Mouse (Mus musculus) lung, postnatal 4 days (tissue): ENCODE results near the gene Kctd20.
"Not testable (repeated sequence)": the region's sequence is repeated elsewhere in the genome, so short reads cannot be mapped to it uniquely, and the experiment has no call there.

Source experiments
- DNase-seq, 2 experiments: peaks; one replicate each; pipeline ENCODE4 v3.0.0; 2021

Kctd20 gene

DNA sequence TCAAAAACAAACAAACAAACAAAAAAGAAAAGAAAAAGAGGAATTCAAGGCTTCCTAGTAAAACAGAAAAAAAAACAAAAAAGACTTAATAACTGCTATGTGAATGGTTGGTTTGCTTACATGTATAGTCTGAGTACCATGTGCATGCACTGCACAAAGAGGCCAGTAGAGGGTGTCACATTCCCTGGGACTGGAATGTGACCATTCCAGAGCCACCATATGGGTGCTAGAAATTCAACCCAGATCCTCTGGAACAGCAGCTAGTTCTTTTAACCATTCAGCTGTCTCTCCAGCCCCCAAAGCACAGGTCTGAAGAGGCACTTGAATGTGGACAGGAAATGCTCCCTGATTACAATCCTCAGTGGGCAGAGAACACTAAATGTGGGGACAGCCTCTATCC is 35.1 kb downstream of the Kctd20 start:
- peak in 1 of 2 experiments; percentile 29 for DNase-seq

DNA sequence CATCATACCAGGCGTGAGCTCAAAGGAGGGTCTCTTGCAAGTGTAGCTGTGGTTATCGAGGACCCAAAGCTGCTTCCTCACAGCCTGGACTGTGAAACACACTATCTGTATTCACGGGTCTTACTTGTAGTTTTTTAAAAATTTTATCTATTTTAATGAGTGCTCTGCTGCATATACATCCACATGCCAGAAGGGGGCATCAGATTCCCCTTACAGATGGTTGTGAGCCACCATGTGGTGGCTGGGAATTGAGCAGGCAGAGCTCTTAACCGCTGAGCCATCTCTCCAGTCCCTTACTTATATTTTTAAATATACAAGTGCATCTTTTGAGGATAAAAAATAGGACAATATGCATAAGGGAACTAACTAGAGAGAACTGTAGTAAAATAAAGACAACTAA is 36.0 kb downstream of the Kctd20 start:
- peak; percentile 41 to 59 for DNase-seq

DNA sequence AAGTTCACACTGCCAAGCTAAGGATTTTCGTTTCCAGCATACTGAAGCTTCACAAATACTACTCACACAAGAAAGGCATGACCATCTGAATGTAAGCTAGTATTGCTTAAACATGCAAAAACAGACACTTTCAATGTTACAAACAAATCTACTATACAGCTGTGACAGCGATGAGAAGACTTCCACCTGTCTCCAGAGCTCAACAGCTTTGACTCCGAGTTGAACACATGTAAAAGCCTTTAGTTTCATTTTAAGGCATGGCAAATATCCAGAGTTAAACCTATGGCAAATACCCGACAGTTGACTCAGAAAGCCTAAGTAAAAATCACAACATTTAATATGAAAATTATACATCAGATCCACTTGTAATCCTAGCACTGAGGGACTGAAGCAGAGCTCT is 36.5 kb downstream of the Kctd20 start:
- no peak for DNase-seq

DNA sequence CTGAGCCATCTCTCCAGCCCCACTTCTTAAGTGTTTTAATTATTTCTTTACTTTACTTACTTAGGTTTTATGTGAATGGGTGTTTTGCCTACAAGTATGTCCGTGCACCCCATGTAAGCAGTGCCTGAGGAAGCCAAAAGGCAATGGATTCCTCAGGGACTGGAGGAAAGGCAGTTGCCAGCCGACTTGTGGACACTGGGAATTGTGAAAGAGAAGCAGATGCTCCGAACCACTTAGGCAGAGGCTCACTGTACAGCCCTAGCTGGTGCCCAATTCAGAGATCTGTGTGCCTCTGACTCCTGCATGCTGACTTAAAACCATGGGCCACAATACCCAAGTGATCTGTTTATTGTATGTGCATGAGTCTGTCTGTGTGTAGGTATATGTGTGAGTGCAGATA is 37.2 kb downstream of the Kctd20 start:
- no peak for DNase-seq

DNA sequence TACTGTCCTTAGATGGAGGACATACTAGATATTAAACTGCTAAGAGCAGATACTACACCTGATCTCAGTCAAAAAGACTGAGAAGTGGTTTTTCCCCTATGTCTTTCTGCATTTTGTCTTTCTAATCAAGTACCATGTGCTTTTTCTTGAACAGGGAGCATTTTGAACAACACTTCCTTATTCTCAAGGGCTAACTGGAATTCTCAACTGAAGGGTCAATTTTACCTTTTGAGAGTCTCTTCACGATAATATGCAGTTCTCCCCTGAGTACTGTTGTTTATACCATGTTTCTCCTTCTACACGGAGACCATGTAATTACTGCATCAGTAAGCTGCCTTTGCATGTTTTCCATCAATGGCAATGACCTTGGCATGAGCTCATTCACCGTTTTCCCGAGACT is 38.3 kb downstream of the Kctd20 start:
- no peak for DNase-seq

DNA sequence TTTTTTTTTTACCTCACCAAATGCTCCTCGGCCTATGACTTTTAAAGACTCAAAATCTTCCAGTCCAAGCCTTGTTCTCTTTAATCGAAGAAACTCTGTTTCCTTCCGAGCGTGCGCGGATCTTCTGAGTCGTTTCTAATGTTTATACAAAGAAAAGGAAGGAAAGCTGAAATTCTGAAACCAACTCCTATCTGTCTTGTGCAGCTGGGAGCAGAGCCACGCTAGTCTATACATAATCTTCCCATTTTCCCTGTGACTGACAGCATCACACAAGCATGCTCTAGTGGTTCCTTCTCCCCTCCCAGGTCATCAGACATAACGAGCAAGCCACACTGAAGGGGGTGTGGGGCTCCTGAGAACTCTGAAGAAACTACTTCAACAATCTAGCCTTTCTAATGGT is 39.5 kb downstream of the Kctd20 start:
- DNase-seq: no peak

DNA sequence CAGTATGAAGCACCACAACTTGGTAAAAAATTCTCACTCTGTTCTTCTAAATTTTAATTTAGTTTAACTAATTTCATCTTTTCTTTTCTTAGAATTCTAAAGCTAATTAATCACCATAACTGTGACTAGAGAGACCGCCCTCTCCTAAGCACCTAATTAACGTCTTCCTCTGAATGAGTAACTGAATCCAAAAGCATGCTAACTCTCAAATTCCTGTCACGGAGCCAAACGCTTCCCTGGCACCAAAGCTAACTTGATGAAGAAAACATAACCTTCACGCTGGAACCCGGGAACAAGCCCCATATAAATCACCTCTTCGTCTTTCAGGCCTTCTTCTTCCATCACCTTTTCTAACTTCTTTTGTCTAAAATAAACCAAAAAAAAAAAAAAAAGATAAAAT is 40.4 kb downstream of the Kctd20 start:
- peak; percentile 41 to 53 for DNase-seq

DNA sequence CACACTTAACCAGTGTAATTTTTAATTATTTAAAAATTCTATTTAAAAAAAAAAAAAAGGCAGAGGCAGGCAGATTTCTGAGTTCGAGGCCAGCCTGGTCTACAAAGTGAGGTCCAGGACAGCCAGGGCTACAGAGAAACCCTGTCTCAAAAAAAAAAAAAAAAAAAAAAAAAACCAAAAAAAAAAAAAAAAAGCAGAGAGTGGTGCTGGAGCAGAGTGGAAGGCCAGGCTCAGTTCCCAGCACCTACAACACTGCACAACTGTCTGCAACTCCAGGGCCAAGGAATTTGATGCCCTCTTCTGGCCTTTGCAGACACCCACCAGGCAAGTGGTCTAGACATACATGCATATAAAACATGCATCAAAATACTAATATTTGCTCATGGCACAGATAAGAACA is 41.3 kb downstream of the Kctd20 start:
- not testable (repeated sequence) for DNase-seq

DNA sequence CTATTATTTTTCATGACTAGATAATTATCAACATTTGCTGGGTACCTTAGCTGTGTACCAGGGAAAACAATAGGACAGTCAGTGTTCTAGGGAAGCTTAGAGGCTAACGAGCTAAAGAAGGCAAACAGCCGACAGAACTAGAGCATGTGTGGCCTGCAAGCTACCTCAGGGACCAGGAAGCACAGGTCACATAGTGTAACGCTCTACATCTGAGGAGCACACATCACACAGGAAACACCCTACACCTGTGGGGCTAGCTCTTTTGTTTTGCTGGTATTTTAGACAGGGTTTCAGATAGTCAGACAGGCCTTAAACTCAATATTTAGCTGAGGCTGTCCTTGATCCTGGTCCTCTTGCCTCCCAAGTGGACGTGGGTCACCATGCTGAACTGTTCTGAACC is 42.9 kb downstream of the Kctd20 start:
- DNase-seq: no peak

DNA sequence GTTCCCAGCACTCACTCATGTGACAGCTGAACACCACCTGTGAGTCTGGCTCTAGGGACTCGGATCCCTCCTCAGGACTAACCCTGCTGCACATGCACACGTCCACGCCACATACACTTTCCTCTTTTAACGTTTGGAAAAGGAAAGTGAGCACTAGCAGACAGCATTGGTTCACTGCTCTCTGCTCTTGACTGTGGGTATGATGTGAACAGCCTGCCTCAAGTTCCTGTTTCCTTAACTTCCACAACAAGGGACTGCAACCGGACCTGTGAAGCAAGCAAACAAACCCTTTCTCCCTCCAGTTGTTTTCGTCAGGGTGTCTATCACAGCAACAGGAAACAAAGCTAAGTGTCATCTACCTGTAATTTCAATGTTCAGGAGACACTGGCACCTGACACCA is 48.7 kb downstream of the Kctd20 start:
- DNase-seq: no peak

DNA sequence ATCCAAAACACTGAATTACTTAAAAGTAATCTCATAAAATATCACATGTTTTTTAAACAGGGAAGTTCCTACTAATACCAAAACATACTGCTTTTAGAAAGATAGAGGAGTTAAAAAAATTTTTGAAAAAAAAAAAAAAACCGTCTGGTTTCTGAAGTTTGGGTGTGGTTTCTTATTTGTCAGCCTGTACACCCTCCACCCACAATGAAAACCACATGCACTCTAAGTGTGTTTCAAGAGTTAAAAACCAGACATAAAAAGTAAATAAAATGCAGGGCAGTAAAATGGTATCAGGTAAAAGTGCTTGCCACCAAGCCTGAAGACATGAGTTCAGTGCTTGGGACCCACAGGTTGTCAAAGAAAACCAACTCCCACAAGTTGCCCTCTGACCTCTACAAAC is 52.0 kb downstream of the Kctd20 start:
- DNase-seq: no peak

DNA sequence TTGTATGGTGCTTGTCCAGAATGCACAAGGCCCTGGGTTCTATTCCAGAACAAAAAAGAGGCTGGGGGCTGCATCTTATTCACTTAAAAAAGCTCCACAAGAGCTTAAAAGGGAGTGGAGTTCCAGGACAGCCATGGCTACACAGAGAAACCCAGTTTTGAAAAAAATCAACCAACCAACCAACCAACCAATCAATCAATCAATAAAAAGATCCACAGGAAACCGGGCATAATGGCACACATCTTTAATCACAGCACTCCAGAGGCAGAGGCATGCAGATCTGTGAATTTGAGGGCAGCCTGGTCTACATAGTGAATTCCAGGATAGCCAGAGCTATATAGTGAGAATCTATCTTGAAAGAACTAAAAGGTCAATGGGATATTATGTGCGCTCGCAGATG is 53.3 kb downstream of the Kctd20 start:
- DNase-seq: no peak

DNA sequence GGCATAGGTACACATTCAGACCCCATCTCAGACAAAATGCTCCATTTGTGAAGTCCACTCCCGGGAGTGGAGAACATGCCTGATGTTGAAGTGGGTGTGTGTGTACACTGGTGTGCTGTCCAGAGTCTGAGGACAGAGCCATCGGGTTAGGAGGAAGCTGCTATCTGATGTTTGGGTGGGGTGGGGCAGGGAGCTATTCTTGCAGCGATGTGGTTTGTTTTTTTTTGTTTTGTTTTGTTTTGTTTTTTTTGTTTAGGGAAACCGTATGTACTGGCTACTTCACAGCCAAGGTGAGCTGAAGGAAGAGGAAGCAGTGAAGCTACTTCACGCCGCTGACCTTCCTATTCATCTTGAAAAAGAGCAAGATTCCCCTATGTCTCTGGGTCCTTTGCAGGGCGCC is 55.1 kb downstream of the Kctd20 start:
- DNase-seq: peak in 1 of 2 experiments; percentile 30

DNA sequence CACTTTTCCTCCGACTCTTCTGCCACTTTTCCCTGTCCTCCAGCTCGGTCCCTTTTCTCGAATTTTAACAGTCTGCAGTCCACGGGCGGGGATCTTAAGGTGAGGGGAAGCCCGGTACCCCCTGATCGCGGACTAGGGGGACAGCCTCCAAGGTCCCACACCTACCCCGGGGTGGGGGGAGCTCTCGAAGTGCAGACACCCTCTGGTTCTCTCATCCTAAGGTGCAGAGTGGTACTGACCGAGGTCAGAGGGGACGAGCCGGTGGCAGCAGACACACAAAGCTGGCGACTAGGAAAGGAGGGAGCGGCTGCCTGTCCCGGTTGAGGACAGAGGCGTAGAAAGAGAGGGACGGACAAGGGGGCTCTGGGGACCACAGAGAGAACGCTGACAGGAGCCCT is 55.5 kb downstream of the Kctd20 start:
- no peak for DNase-seq

DNA sequence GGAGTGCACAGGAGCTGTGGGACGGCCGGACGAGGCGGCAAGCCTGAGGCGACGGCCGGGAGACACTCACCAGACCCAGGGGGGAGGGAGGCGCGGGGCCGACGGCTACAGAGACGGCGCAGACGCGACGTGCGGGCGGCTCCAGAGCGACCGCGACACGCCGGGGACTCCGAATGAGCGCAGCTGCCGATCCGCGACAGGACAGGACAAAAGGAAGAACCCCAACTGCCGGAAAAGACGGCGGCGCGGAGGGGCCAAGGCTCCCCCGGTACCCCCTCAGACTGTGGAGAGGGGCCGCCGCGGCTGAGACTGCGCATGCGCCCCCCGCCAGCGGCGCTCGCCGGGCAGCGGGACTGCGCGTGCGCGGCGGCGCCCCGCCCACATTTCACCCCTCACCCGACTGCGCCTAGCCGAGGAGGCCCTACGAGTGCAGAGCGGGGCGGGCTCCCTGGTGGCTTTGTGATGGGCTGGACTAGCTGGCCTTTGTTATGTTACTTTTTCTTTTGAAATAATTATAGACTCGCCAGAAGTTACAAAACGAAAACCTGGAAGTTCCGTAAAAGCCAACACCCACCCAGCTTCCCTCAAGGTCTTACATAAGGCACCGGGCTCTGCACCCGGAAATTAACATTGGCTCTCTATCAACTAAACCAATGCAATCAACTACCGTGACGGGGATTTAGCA is 56.0 kb downstream of the Kctd20 start, which contains the start of gene Stk38:
Gene Stk38 (minus strand): TSS at position 355 of the 685 bp plus-strand sequence.
- peak; percentile 95 to 96 for DNase-seq

DNA sequence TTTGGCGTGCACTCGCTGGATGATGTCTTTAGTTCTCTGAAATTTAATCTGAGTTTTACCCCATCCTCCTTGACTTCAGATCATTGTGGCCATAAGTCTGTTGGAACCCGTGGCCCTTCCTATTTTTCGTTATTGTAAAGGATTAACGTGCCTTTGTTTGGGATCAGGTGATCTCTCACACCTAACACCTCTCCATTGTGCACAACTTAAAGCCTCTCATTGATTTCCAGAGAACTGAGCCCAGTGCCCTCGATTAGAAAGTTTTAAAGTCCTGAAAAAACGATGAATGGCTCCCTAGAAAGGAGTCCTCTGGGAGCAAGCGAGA is 56.5 kb downstream of the Kctd20 start:
- DNase-seq: no peak

DNA sequence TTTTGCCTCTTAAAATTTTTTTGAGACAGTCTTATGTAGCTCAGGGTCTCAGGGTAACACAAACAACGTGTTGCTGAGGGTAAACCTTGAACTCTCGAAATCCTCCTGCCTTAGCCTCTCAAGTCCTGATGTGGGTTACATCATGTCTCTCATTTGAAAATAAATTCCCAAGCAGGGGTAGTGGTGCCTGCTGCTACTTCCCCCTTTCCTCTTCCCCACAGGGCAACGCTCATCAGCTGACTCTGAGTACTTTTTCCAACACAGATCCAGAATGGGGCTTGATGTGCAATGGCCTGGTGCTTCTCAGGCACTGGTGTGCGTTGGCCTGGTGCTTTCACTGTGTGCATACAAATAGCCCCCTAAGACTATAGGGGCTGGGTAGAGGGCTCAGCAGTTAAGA is 57.4 kb downstream of the Kctd20 start:
- DNase-seq: no peak

DNA sequence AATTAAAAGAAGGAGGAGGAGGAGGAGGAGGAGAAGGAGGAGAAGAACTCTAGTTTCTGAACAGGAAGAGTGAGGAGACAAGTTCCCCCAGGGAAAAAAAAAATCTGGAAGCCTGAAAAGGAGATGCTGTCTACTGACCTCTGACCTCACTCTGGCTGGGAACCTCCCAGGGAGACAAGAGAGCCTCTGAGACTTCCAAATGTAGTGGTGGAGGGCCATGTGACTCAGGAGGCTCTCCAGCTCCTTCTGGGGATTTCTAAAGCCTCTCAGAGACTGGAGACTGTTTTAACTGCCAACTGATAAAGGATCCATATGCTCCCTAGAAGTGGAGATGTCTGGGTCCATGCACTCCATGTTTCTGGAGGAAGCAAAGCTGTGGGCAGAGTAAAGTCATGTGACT is 62.5 kb downstream of the Kctd20 start:
- no peak for DNase-seq

DNA sequence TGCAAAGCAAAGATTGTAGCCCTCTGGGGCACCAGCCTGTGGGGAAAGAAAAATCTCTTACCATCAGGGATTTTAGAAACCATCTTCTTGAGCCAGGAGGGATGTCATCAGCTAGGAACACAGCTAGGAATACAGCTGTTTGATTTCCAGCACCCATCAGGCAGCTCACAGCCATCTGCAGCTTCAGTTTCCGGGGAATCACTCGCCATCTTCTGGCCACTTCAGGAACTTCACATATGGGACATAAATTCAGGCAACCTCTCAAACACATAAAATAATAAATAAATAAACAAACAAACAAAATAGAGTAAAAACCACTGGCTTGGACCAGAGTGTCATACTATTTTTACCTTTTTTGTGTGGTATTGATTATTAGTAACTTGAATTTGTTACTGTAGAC is 63.9 kb downstream of the Kctd20 start:
- peak in 1 of 2 experiments; percentile 69 for DNase-seq

DNA sequence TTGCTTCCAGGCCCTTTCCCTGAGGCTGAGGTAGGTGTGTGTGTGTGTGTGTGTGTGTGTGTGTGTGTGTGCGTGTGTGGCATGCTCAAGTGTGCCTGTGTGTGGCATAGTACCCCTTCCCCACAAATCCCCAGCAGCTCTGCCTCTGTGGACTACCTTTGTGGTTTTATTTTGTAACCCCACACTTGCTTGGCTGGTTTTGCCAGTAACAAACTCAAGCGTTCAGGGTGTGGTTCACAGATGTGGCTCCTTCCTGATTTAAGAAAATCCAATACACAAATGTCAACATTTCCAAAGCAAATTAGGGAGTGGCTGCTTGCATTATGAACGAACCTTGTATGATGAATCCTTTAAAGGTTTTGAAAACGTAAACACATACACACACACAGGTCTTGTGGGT is 65.0 kb downstream of the Kctd20 start:
- DNase-seq: no peak

DNA sequence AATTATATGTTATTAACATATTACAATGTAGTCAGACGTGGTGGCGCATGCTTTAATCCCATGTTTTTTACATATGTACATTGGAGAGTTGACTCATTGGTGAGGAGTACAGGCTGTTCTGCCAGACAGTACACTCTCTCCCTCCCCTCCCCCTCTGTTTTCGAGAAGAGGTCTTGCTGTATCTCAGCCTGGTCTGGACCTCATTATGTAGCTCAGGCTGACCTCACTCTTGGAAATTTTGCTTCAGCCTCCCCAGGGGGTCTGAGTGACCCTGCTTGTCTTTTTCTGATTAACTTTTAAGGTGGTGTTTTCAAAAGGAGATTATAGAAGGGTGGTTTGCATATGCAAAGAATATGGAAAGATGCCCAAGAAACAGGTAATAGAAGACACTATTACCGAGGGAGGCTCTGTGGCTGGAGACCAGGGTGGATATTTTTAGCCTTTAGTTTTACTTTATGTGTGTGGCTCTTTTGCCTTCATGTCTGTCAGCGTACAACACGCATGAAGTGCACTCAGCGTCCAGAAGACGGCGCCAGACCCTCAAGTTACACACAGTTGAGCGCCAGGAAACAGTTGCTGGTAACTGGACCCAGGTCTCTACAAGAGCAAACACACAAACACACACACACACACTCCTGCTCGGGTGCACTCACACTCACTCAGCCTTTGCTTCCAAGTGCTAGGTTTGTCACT is 66.7 kb downstream of the Kctd20 start:
- DNase-seq: peak in 1 of 2 experiments; percentile 34
